Mouse (Mus musculus): ENCODE measurements around the gene Zfp526.

The Zfp526 gene

GRCm38 (mm10) chr7:25206094-25206830 lies 15.0 kb upstream of the Zfp526 start:
- CTCF ChIA-PET: no interaction called here

GRCm38 (mm10) chr7:25209161-25209622 lies 12.0 kb upstream of the Zfp526 start:
- CTCF ChIA-PET: no interaction called here

GRCm38 (mm10) chr7:25210482-25210881 lies 10.7 kb upstream of the Zfp526 start:
- CTCF ChIA-PET: interaction anchor here (0.7 kb wide), 1 partner anchor 110 kb away, joined by 6 read pairs; no protein-coding TSS in a partner anchor

GRCm38 (mm10) chr7:25213099-25213498 lies 8.1 kb upstream of the Zfp526 start:
- CTCF ChIA-PET: interaction anchor here (0.5 kb wide), 1 partner anchor 45 kb away, joined by 8 read pairs; no protein-coding TSS in a partner anchor

GRCm38 (mm10) chr7:25214172-25214571 lies 7.1 kb upstream of the Zfp526 start:
- CTCF ChIA-PET: no interaction called here

- CTCF ChIA-PET: interaction anchor here (1.5 kb wide), 1 partner anchor 56 kb away, joined by 4 read pairs; no protein-coding TSS in a partner anchor
Observed at GRCm38 (mm10) chr7:25217653-25218395, 3.4 kb upstream of the Zfp526 start.

GRCm38 (mm10) chr7:25218705-25219415 lies 2.4 kb upstream of the Zfp526 start:
- CTCF ChIA-PET: interaction anchor here (0.7 to 1.5 kb wide), 2 partner anchors 15 to 55 kb away, joined by 3 to 4 read pairs; no protein-coding TSS in a partner anchor

GRCm38 (mm10) chr7:25219416-25219750 lies 1.8 kb upstream of the Zfp526 start:
- CTCF ChIA-PET: interaction anchor here (0.9 kb wide), 1 partner anchor 127 kb away, joined by 3 read pairs; no protein-coding TSS in a partner anchor

GRCm38 (mm10) chr7:25219756-25220456 lies 1.3 kb upstream of the Zfp526 start:
- CTCF ChIA-PET: interaction anchor here (0.9 kb wide), 1 partner anchor 127 kb away, joined by 3 read pairs; no protein-coding TSS in a partner anchor

- CTCF ChIA-PET: no interaction called here
Observed at GRCm38 (mm10) chr7:25220457-25221101, 646 bp upstream of the Zfp526 start, which contains the start of gene Dedd2. TSS of gene Dedd2 (minus strand) at chr7:25220615.

- CTCF ChIA-PET: no interaction called here
Observed at GRCm38 (mm10) chr7:25222275-25222967, 1.2 kb downstream of the Zfp526 start.

- CTCF ChIA-PET: no interaction called here
Observed at GRCm38 (mm10) chr7:25227523-25228300, 6.5 kb downstream of the Zfp526 start.

GRCm38 (mm10) chr7:25230690-25231285 lies 9.6 kb downstream of the Zfp526 start:
- CTCF ChIA-PET: no interaction called here

- CTCF ChIA-PET: interaction anchor here (0.9 to 1.2 kb wide), 2 partner anchors 9 to 84 kb away, joined by 3 to 5 read pairs; partner anchors contain the start of gene Megf8
Observed at GRCm38 (mm10) chr7:25232101-25232648, 10.9 kb downstream of the Zfp526 start.

GRCm38 (mm10) chr7:25233061-25233460 lies 11.8 kb downstream of the Zfp526 start:
- CTCF ChIA-PET: interaction anchor here (0.6 to 1.2 kb wide), 2 partner anchors 10 to 172 kb away, joined by 3 to 4 read pairs; no protein-coding TSS in a partner anchor

- CTCF ChIA-PET: interaction anchor here (0.8 kb wide), 1 partner anchor 18 kb away, joined by 3 read pairs; no protein-coding TSS in a partner anchor
Observed at GRCm38 (mm10) chr7:25235526-25235925, 14.3 kb downstream of the Zfp526 start.

GRCm38 (mm10) chr7:25237249-25238014 lies 16.2 kb downstream of the Zfp526 start, which contains the start of gene Gsk3a:
TSS of gene Gsk3a (minus strand) at chr7:25237851.
- CTCF ChIA-PET: interaction anchor here (1.2 kb wide), 1 partner anchor 130 kb away, joined by 4 read pairs; no protein-coding TSS in a partner anchor

All from spleen, embryonic (tissue).